Mouse (Mus musculus) right cerebral cortex, postnatal 10 days (tissue): ENCODE measurements around the gene Gpc1.

Experiments
- DNase-seq, 2 experiments: peaks; one replicate each; pipeline ENCODE4 v3.0.0; 2021; ENCODE audit warnings: low spot score in 2 of 2

Gpc1 gene

GRCm38 (mm10) chr1:92831188-92832001 lies at the start of gene Gpc1:
Gpc1 (plus strand) TSS chr1:92831645.
- peak; percentile 94 to 95 for DNase-seq

- DNase-seq, result peak in 1 of 2 experiments; percentile 31
Observed at GRCm38 (mm10) chr1:92781862-92782261, 49.6 kb upstream of the Gpc1 start.

- no peak for DNase-seq
Observed at GRCm38 (mm10) chr1:92782587-92782986, 48.9 kb upstream of the Gpc1 start.

GRCm38 (mm10) chr1:92787221-92787620 lies 44.2 kb upstream of the Gpc1 start:
- DNase-seq, result no peak

GRCm38 (mm10) chr1:92788049-92788448 lies 43.4 kb upstream of the Gpc1 start:
- DNase-seq, result no peak

- no peak for DNase-seq
Observed at GRCm38 (mm10) chr1:92790628-92791027, 40.8 kb upstream of the Gpc1 start.

- no peak for DNase-seq
Observed at GRCm38 (mm10) chr1:92791070-92791831, 40.2 kb upstream of the Gpc1 start.

- no peak for DNase-seq
Observed at GRCm38 (mm10) chr1:92793781-92794180, 37.7 kb upstream of the Gpc1 start.

- no peak for DNase-seq
Observed at GRCm38 (mm10) chr1:92798425-92798824, 33.0 kb upstream of the Gpc1 start.

GRCm38 (mm10) chr1:92799653-92800052 lies 31.8 kb upstream of the Gpc1 start:
- DNase-seq, result no peak

GRCm38 (mm10) chr1:92802362-92802761 lies 29.1 kb upstream of the Gpc1 start:
- DNase-seq, result no peak

- no peak for DNase-seq
Observed at GRCm38 (mm10) chr1:92803376-92803775, 28.1 kb upstream of the Gpc1 start.

- no peak for DNase-seq
Observed at GRCm38 (mm10) chr1:92805181-92805580, 26.3 kb upstream of the Gpc1 start.

- DNase-seq, result no peak
Observed at GRCm38 (mm10) chr1:92805836-92806235, 25.6 kb upstream of the Gpc1 start.

- no peak for DNase-seq
Observed at GRCm38 (mm10) chr1:92806720-92807119, 24.7 kb upstream of the Gpc1 start.

- no peak for DNase-seq
Observed at GRCm38 (mm10) chr1:92809621-92810020, 21.8 kb upstream of the Gpc1 start.

GRCm38 (mm10) chr1:92814319-92814718 lies 17.1 kb upstream of the Gpc1 start:
- DNase-seq, result no peak

GRCm38 (mm10) chr1:92815100-92815499 lies 16.3 kb upstream of the Gpc1 start:
- DNase-seq, result no peak

- DNase-seq, result no peak
Observed at GRCm38 (mm10) chr1:92815756-92816294, 15.6 kb upstream of the Gpc1 start.

- peak in 1 of 2 experiments; percentile 40 for DNase-seq
Observed at GRCm38 (mm10) chr1:92830626-92831187, 738 bp upstream of the Gpc1 start.

- peak; percentile 80 to 83 for DNase-seq
Observed at GRCm38 (mm10) chr1:92832011-92833010, 866 bp downstream of the Gpc1 start.
